Mouse (Mus musculus) embryo, embryonic 10.5 days (tissue): Measurements from ENCODE around the gene Shq1.

Experiments
- DNase-seq: peaks from one replicate; pipeline ENCODE4 v3.0.0-alpha.2; 2015; ENCODE audit warnings: low spot score

Shq1 gene

DNA sequence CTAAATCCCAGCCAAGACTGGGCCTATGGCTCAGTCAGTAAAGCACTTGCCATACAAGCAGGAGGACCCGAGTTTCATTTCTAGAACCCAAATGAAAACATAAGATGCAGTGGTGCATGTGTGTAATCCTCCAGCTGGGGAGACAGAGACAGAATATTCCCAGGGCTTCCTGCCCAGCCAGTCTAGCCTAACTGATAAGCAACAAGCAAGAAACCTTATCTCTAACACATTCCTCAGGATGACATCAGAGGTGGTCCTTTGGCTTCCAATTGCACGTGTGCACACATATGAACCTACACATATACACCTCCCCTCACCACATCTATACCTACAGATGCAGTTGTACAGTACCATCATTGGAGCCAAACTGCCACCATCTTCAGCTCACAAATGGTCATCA is 2.1 kb downstream of the Shq1 start:
- DNase-seq = no peak

DNA sequence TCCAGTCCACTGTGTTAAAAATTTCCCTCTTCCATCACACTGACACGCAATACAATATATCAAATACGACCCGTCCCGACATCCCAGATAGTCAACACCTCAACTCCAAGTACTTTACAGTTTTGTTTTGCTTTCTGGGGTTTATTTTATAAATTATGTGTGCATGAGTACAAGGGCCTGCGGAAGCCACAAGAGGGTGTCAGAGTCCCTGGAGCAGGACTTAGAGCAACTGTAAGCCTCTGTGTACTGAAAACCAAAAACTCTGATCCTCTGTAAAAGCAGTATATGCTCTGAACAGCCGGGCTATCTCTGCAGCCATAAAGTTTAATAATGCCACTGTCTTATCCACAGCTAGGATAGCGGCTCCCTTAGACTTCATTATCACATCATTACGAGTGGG is 3.3 kb downstream of the Shq1 start:
- DNase-seq = peak; percentile 4

DNA sequence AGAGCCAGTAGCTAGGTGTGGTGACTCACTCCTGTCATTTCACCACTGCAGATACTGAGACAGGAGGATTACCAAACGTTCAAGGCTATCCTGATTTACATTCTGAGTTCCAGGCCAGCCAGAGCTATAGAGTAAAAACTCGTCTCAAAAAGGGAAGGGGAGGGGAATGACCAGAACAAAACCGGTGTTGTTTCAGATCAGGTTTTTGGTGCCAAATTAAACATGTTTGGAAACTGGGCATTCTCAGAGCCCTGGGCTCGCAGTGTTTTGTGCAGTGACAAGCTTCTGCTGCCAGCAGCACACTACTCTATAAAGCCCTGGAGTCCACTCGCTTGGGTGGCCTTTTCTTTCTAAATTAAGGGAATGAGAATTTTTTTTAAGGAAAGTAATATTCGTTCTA is 8.7 kb downstream of the Shq1 start:
- DNase-seq = no peak

DNA sequence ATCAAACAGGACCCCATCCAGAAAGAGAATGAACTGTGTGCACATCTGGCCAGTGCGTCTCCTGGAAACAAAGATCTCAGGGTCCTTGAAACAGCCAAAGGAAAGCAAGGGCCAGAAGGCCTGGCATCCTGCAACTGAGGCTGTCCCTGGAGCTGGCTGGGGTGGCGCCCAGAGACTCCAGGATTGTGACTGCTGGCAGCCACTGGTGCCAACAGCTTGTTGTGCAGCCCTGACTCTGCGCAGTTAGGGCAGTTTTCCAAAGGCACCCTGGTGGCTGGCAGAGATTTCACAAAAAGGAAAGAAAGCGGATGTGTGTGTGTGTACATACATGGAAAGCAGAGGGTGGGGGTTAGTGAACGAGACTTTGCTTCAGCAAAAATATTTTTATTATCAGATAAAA is 10.6 kb downstream of the Shq1 start:
- DNase-seq = no peak

DNA sequence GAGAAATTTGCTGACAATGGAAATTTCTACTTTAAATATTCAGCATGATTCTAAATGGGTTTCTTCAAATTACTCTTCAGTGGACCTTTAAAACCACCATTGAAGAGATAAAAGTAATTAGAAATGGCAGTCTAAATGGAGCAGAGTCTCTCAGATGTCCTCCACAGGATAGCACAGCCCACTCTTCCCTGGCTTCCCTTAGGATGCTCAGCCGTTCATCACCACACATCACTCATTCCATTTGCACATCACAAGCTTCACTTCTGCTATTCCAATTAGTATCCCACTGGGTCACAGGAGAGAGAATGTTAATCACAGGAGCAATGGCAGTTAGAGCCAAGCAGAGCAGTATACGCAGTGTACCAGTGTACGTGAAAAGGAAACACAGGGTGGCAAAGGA is 18.4 kb downstream of the Shq1 start:
- DNase-seq = no peak

DNA sequence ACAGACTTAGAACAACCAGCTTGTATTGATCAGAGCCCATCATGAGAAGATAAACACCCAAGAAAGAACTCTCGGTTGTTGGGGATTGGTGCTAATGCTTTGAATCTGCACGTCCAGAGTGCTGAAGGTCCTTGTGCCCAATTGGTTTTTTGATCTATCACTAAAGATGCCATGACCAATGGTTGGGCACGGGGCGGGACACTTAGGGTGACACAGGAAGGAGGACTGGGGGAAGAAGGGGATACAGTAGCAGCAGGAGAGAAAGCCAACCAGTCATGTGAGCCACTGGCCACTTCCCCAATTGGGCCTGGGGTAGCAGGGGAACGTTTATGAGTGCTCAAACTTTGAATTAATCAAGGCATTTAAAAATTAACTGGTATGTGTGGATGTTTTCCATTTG is 23.8 kb downstream of the Shq1 start:
- no peak for DNase-seq

DNA sequence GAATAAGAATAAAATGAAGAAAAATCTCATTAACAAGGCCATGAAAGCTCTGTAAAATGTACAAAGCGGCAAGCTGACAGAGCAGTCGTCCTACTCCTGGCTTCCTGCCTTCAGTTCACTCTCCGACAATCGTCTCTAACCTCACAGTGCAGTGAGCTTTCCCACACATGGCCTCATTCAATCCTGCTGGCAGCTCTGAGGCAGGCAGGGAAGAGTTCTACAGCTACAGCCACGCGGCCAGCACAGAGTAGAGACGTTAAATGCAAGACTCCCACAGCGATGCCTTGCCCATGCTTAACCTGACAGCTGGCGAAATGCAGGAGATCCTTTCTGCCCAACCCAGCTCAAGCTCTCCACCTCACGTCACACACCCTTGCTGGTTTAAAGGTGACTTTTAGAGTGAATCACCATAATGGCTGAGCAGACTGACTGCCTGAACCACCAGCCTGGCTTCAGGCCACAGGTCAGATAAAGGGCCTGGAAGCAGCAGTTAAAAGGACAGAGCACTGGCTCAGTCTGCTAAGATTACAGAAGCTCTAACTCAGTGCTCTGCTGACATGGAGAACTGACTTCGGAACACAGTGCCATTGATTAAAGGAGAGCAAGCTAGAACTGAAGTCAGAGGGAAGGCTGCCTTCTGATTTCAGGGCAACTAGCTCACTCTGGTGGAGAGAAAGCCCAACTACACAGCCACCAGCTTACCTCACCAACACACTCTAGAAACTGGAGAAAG is 25.3 kb downstream of the Shq1 start:
- DNase-seq = peak; percentile 67

DNA sequence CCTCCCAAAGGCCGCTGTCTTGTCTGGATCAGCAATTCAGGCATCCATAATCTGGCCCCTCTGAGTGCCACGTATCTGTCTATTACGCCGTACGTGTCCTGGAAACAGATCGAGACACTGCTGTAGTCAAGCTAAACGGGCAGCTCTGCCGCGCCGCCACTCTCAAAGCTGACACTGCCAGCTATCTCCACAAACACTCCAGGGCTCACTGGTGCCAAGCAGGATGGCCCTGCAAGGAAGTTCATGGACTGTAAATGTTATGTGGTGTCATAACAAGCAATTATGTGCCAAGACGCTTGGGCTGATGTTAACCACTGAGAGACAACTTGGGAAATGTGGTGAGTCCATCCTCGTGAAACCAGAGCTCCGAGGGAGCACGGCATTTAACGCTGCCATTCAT is 26.3 kb downstream of the Shq1 start:
- no peak for DNase-seq

DNA sequence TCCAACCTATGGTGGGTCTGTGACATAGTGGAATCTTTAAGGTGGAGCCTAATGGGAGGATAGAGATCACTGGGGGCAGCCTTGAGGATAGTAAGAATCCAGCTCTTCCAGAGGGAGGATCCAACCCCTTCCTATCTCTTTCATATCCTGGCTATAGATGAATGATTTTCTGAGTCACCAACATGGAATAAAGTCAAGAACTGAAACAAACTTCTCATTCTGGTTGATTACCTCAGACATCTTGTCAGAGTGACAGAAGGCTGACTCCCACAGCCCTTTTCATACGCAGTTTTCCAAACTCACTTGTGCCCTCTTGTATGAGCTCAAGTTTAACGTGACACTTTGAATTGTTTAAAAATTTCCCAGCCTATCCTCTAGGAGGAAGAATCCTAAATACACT is 28.2 kb downstream of the Shq1 start:
- no peak for DNase-seq

DNA sequence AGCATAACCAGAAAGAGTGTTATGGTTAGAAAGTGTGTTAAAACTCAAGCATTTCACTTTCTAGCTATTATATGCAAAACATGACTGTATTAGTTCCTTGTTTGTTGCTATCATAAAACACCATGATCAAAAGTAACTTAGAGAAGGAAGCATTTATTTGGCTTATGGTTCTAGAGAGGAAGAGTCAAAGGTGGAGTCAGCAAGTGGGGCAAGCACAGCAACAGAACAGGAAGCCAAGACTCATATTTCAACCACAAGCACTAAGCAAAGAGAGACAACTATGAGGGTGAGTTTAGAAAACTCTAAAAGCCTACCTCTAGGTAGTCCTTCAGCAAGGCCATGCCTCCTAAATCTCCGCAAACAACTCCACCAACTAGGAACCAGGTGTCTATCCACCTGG is 30.4 kb downstream of the Shq1 start:
- DNase-seq = no peak

DNA sequence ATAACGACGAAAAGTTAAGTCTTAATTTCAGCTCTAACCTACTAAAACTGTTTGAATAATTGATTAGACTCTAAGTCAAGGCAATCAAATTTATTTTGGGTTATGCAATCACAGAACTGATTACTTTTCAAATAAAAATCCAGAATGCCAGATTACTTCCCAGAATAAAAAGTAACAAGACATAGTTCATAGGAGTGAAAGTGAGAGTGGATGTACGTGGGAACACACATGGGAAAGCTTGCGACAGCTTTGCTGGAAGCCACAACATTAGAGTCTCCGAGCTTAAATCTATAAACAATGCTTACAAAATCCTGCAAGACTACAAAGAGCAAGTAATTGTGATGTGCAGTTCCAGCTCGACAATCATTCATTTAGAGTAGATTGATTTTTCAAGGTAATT is 41.9 kb downstream of the Shq1 start:
- DNase-seq = no peak

DNA sequence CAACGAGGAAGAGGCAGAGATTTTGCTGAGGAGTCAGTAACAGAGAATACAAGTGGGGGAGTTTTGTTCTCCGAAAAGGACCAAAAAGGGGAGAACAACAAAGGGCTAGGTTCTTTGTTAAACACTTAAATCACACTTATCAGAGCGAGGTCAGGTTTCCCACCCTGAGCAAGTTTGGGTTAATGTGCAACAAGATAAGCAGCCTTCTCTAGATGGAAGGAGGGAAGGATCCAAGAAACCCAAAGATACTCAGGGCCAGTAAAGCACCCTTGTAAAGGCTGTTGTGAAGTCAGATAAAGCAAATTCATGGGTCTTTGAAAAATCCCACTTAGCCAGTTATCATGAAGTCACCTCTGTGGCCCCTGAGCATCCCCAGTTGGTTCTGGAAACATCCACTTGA is 42.7 kb downstream of the Shq1 start:
- DNase-seq = no peak

DNA sequence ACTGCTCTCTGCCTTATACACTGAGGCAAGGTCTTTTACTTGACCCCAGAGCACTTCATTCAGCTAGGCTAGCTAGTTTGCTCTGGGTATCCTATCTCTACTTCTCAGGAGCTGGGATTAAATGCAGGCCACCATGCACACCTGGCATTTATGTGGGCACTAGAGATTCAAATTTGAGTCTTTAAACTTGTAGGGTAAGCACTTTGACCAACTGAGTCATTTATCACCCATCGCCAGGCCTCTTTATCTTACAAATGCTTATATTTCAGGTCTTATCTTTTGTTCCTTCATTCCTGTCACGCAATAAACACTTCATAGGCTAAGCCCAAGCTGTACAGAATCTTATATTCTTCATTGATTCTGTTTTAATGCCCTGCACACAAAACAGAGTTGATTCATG is 47.0 kb downstream of the Shq1 start:
- DNase-seq = no peak

DNA sequence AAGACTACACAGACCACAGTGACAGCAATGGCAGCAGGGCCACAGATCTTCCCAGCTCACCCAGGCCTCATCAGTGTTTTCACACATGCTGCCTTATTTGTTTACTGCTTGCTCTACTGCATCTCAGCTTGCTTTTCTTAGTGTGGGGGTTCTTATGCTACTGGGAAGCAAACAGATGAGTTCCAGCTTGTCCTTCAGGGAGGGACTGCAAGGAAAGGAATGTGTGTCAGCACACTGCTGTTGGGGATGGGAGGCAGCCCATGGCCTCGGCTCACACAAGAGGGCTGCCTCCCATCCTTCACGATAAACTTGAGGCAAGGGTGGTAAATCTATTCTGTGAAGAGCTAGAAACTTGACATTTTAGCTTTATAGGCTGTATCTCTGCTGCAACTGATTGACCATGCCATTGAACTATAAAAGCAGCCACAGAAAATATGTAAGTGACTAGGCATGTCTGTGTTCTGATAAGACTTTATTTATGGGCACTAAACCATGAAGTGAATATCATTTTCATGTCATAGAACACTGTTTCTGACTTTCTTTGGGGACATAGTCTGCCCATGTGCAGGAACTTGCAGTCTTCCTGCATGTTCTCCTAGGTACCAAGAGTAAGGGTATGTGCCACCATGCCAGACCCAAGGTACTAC is 48.0 kb downstream of the Shq1 start:
- no peak for DNase-seq

DNA sequence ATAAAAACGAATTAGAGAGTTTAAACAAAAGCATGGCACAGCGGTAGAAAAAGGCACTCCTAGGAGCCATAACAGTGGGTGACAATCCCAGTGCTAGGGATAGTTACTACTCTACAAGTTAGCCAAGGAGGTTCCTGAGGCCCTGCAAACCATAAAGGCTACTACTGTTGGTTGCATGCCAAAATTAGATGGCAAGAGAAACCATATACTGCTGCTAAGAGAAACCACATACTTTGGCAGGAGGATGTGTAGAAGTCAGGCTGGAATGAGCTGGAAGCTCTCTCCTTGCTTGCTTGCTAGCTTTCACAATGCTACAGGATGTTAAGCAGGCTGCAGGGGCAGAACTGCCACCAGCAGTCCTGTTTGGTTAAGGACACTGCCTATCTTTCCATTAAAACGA is 50.5 kb downstream of the Shq1 start:
- DNase-seq = no peak

DNA sequence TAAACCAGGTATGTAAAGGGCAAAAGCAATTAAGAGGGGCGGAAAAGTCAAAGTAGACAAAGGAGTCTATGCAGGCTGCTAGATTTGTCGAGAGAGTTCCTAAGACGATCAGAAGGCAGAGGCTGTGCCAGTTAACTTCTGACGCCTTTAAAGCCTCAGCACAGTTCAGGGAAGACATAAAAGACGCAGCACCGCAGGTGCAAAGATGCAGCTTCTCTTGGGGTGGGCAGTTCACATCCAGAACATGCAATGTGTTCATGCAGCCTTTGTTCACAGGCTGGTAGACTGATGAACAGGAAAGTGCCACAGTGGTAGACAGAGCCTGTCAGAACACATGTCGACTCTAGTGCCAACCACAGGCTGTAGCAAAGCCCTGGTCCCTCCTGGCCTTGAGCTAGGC is 51.6 kb downstream of the Shq1 start:
- DNase-seq = no peak

DNA sequence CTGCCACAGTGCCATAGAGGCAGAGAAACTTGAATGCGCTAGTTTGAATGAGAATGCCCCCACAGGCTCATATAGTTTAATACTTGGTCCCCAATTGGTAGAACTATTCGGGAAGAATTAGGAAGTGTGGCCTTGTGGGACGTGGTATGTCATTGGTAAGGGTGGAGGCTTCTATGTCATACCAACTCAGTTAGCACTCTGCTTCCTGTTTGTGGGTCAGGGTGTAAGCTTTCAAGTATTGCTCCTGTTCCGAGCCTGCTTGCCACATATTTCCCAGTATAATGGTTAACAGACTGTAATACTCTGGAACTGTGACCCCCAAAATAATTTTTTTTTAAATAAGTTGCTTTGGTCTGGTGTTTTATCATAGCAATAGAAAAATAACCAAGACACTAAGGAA is 54.8 kb downstream of the Shq1 start:
- DNase-seq = no peak

DNA sequence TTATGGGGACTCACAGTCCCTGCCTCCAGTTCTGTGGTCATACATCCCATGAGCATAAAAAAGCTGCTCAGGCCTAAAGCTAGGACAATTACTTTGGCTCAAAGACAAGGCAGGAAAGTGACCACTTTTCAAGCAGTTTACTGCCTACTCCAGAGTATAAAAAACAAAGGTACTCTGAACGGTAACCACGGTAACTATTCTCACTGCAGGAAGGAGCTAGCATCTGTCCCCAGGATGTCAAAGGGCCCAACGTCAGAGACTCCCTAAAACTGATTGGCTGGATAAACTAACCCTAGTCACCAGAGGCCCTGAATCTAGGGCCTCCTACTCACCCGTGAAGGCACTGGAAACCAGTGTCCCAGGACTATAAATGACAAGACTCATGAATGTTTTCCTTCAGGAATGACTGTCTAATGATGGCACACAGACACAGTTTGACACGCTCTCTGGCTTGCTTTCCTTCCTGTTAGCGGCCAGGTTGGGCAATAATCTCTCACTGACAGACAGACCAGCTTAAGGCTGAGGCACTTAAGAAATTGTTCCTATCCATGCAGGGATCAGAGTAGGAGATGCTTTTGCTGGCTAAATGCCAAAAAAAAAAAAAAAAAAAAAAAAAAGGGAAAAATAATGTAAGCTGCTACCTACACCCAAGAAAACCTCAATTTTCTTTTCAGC is 57.2 kb downstream of the Shq1 start:
- peak; percentile 24 for DNase-seq

DNA sequence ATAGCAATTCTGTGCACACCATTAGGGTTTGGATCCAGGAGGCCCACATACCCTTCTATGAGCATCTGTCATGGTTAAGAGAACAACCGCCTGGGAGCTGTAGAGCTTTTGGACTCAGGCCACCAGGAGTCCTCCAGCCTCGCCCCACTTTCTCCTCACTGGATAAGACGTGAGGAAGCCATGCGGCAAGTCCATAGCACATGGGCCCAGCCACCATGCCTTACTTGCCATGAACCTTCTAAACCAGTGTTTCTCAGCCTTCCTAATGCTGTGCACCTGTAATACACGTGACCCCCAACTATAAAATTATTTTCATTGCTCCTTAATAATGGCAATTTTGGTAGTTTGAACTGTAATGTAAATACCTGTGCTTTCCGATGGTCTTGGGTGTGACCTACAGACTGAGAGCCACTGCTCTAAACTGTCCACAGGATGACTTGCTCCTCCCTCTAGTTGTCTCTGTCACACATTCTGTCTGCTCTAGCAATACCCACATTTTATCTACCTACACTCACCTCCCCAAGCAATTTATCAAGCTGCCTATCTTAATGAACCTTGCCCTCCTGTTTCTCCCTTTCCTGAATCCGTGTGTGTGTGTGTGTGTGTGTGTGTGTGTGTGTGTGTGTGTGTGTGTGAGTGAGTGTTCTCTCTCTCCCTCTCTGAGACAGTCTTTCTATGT is 59.9 kb downstream of the Shq1 start:
- no peak for DNase-seq

DNA sequence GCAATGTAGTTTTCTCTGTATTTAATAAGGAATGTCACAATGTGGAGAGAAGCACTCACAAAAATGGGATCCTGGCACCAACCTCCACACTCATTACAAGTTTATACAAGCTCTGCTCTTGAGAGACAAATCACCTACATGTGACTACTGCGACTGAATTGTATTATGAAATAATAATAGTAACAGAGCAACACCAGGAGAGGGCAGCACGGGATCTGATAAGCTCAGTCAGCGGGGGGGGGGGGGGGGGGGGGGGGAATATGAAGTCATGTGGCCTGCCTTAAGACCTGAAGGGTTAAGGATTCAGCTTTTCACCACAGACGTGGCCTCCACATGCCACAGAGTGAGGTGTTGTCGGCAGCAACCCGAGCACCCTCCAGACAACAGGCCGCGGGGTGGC is 60.8 kb downstream of the Shq1 start:
- DNase-seq = no peak

DNA sequence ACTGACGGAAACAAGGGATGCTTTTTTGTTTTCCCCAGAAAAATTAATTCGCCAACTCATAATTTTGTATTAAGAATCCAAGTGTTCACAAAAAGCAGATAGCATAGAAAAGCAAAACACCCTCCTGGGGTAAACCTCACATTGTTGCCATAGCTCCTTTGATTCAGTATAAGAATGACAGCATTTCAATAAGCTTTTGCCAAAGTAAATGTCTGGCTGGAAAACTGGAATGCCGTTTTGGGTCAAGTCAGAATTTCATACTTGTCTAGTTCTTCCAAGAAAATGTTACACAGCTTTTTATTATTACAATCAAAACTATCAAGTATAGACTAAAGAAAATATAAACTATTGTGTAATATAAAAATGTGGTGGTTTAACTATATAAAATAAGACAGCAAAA is 61.7 kb downstream of the Shq1 start:
- no peak for DNase-seq

DNA sequence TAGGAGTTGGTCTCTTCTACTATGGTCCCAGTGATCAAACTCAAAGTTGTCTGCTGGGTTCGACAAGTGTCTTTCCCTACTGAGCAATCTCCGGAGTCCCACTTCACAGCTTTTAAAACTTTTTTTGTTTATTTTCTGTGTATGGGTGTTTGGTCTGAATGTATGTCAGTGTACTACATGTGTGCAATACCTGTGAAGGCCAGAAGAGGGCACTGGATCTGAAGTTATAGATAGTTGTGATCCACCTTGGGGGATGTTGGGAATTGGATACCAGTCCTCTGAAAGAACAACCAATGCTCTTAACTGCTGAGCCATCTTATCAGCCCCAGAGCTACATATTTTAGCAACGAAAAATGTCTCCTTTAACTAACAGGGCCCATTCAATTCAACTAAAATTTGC is 62.5 kb downstream of the Shq1 start:
- peak; percentile 58 for DNase-seq

DNA sequence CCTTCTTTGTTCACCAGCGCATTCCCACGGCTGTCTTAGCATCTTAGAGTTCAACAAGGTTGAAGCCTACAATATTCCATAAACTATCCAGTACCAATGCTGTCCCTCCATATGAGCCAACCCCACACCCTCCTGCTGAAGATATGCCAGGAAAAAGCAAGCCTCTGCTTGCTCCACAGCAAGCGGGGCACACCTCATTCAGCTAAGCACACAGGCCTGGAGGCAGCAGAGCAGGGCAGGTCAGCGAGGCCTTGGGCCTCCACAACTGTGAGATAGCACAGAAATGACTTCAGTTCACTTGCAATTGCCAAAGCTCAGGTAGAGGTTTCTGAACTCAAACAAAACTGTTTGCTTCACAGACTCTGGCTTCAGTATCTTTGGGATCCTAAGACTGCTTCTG is 64.2 kb downstream of the Shq1 start:
- DNase-seq = no peak
